Mouse (Mus musculus) induced T-regulatory cell, adult 2 months (primary cell): ENCODE measurements around the gene Elmsan1.
A peak's percentile ranks its signal among the peaks of the same experiment; 100 is the strongest.

Source experiments
- DNase-seq: peaks from one replicate; pipeline ENCODE4 v3.0.0-alpha.2; 2012; ENCODE audit warnings: low read depth

Gene Elmsan1

GRCm38 (mm10) chr12:84148622-84149012 is 70.1 kb downstream of the Elmsan1 start:
- DNase-seq = no peak

GRCm38 (mm10) chr12:84147954-84148621 is 70.6 kb downstream of the Elmsan1 start, which contains the start of gene Pnma1:
TSS of gene Pnma1 (minus strand) at chr12:84148489.
- peak; percentile 69 for DNase-seq

GRCm38 (mm10) chr12:84142281-84143050 is 76.2 kb downstream of the Elmsan1 start:
- DNase-seq = no peak

GRCm38 (mm10) chr12:84141271-84141670 is 77.4 kb downstream of the Elmsan1 start:
- no peak for DNase-seq

- no peak for DNase-seq
Observed at GRCm38 (mm10) chr12:84140135-84140534, 78.5 kb downstream of the Elmsan1 start.

GRCm38 (mm10) chr12:84137131-84137530 is 81.5 kb downstream of the Elmsan1 start:
- no peak for DNase-seq

GRCm38 (mm10) chr12:84132265-84132664 is 86.4 kb downstream of the Elmsan1 start:
- peak; percentile 68 for DNase-seq

- no peak for DNase-seq
Observed at GRCm38 (mm10) chr12:84129931-84130330, 88.8 kb downstream of the Elmsan1 start.

GRCm38 (mm10) chr12:84128576-84128975 is 90.1 kb downstream of the Elmsan1 start:
- no peak for DNase-seq

GRCm38 (mm10) chr12:84126899-84127298 is 91.8 kb downstream of the Elmsan1 start:
- DNase-seq = no peak

- no peak for DNase-seq
Observed at GRCm38 (mm10) chr12:84125892-84126291, 92.8 kb downstream of the Elmsan1 start.

GRCm38 (mm10) chr12:84119584-84119983 is 99.1 kb downstream of the Elmsan1 start:
- DNase-seq = no peak

GRCm38 (mm10) chr12:84114153-84114994 is 104.3 kb downstream of the Elmsan1 start, which contains the start of gene Dnal1:
TSS of gene Dnal1 (plus strand) at chr12:84114366.
- DNase-seq = peak; percentile 88

- no peak for DNase-seq
Observed at GRCm38 (mm10) chr12:84113676-84114075, 105.0 kb downstream of the Elmsan1 start.

GRCm38 (mm10) chr12:84110814-84111213 is 107.9 kb downstream of the Elmsan1 start:
- DNase-seq = no peak

GRCm38 (mm10) chr12:84109924-84110323 is 108.8 kb downstream of the Elmsan1 start:
- DNase-seq = no peak

GRCm38 (mm10) chr12:84107692-84108091 is 111.0 kb downstream of the Elmsan1 start:
- DNase-seq = no peak

GRCm38 (mm10) chr12:84107012-84107411 is 111.7 kb downstream of the Elmsan1 start:
- no peak for DNase-seq

GRCm38 (mm10) chr12:84101493-84101845 is 117.2 kb downstream of the Elmsan1 start:
- DNase-seq = no peak

- DNase-seq = peak; percentile 64
Observed at GRCm38 (mm10) chr12:84100604-84101492, 117.8 kb downstream of the Elmsan1 start, which contains the start of gene Acot6. TSS of gene Acot6 (plus strand) at chr12:84100654.

- DNase-seq = no peak
Observed at GRCm38 (mm10) chr12:84100071-84100470, 118.6 kb downstream of the Elmsan1 start.
